Mouse (Mus musculus) adrenal gland, postnatal 14 days (tissue): Measurements from ENCODE around the gene Mrps15. TPM values are rescaled to one million over a fixed set of nuclear protein-coding genes. Genes with fewer than 3 reads are reported as not detected.

Experiments
- total RNA-seq: library from RNA; stranded (reverse); gene quantifications from 2 replicates; pipeline ENCODE4 v1.2.3, GENCODE M21; 2021

The Mrps15 gene
- total RNA-seq, 1 experiment from 2014 or later: 79.9 TPM

Other genes starting within 250 kb of the Mrps15 start
- 1.3 and 2.1 TPM in 2 replicates for gene Csf3r, start 22.4 kb upstream of the Mrps15 start, total RNA-seq
- 5.2 and 5.8 TPM in 2 replicates for gene Oscp1, start 11.6 kb downstream of the Mrps15 start, total RNA-seq
- gene Lsm10, start 49.7 kb downstream of the Mrps15 start, total RNA-seq: 17.9 and 20.6 TPM in 2 replicates
- gene Stk40, start 57.0 kb downstream of the Mrps15 start, total RNA-seq: 39.2 and 48.2 TPM in 2 replicates
- gene Eva1b, start 100.8 kb downstream of the Mrps15 start, total RNA-seq: 27.6 and 32.3 TPM in 2 replicates
- gene Sh3d21, start 116.6 kb downstream of the Mrps15 start, total RNA-seq: 3.7 and 4.8 TPM in 2 replicates
- gene Thrap3, start 155.8 kb downstream of the Mrps15 start, total RNA-seq: 190 and 212 TPM in 2 replicates
- 53.4 and 67.3 TPM in 2 replicates for gene Map7d1, start 209.4 kb downstream of the Mrps15 start, total RNA-seq
- 70.8 and 75.6 TPM in 2 replicates for gene Trappc3, start 215.4 kb downstream of the Mrps15 start, total RNA-seq
- 2.9 and 3.1 TPM in 2 replicates for gene Col8a2, start 239.9 kb downstream of the Mrps15 start, total RNA-seq